Mouse (Mus musculus): Measurements from ENCODE around the gene Cyp27b1. TPM values are rescaled to one million over a fixed set of nuclear protein-coding genes. Genes with fewer than 3 reads are reported as not detected.
A peak's percentile ranks its signal among the peaks of the same experiment; 100 is the strongest.

Gene Cyp27b1
- polyA plus RNA-seq, 1 experiment: 0.63 TPM

GRCm38 (mm10) chr10:127083292-127083914 lies 35.4 kb downstream of the Cyp27b1 start:
- TF ChIP-seq CTCF (IDR thresholded peaks at IDR 0.05; ENCODE audit: borderline replicate concordance, extremely low read depth, insufficient read depth, insufficient read length) (no peak), POLR2A (IDR thresholded peaks at IDR 0.05; ENCODE audit: borderline replicate concordance, extremely low read depth, insufficient read depth, insufficient read length, poor library complexity, severe bottlenecking) (no peak)
- DNase-seq (ENCODE audit: low read depth): no peak

DNA sequence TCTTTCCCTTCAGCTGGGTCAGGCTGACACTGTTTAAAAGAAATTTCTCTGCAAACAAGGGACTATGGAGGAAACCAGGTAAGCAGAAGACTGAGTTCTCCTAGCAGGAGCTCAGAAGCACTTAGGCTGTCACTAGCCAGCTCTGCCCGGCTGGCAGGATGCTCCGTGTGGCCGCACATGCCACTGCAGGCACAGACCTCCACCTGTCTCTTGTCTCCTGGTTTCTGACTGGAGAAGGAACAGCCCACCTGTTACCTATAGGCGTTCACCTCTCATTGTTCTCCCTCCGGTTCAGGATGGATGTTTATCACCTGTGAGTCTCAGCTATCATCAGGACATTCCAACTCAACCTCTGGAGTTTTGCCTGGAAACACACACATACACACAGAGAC lies 35.9 kb downstream of the Cyp27b1 start:
- TF ChIP-seq CTCF (IDR thresholded peaks at IDR 0.05; ENCODE audit: borderline replicate concordance, extremely low read depth, insufficient read depth, insufficient read length) (no peak), POLR2A (IDR thresholded peaks at IDR 0.05; ENCODE audit: borderline replicate concordance, extremely low read depth, insufficient read depth, insufficient read length, poor library complexity, severe bottlenecking) (no peak)
- DNase-seq (ENCODE audit: low read depth): no peak

- TF ChIP-seq CTCF (IDR thresholded peaks at IDR 0.05; ENCODE audit: borderline replicate concordance, extremely low read depth, insufficient read depth, insufficient read length) (no peak), POLR2A (IDR thresholded peaks at IDR 0.05; ENCODE audit: borderline replicate concordance, extremely low read depth, insufficient read depth, insufficient read length, poor library complexity, severe bottlenecking) (no peak)
- DNase-seq (ENCODE audit: low read depth): no peak
Measured at GRCm38 (mm10) chr10:127085052-127085451, 37.0 kb downstream of the Cyp27b1 start.

GRCm38 (mm10) chr10:127085633-127086032 lies 37.6 kb downstream of the Cyp27b1 start:
- no peak for DNase-seq (ENCODE audit: low read depth)
- no peak for TF ChIP-seq POLR2A (IDR thresholded peaks at IDR 0.05; ENCODE audit: borderline replicate concordance, extremely low read depth, insufficient read depth, insufficient read length, poor library complexity, severe bottlenecking)
- TF ChIP-seq CTCF (IDR thresholded peaks at IDR 0.05; ENCODE audit: borderline replicate concordance, extremely low read depth, insufficient read depth, insufficient read length): peak; percentile 10; the same call in 1 of the 2 replicates

- TF ChIP-seq POLR2A (IDR thresholded peaks at IDR 0.05; ENCODE audit: borderline replicate concordance, extremely low read depth, insufficient read depth, insufficient read length, poor library complexity, severe bottlenecking): no peak
Measured at GRCm38 (mm10) chr10:127090560-127091411, 42.7 kb downstream of the Cyp27b1 start.

GRCm38 (mm10) chr10:127091507-127092396 lies 43.7 kb downstream of the Cyp27b1 start:
- TF ChIP-seq POLR2A (IDR thresholded peaks at IDR 0.05; ENCODE audit: borderline replicate concordance, extremely low read depth, insufficient read depth, insufficient read length, poor library complexity, severe bottlenecking) (no peak), CTCF (IDR thresholded peaks at IDR 0.05; ENCODE audit: borderline replicate concordance, extremely low read depth, insufficient read depth, insufficient read length) (0 out of 2 replicates have a peak, but pooled peaks have one; percentile 4)
- DNase-seq (ENCODE audit: low read depth): peak; percentile 45

More at GRCm38 (mm10) chr10:127090560-127091411, 42.7 kb downstream of the Cyp27b1 start:
- peak; percentile 73 for DNase-seq (ENCODE audit: low read depth)

- DNase-seq (ENCODE audit: low read depth): no peak
- TF ChIP-seq POLR2A (IDR thresholded peaks at IDR 0.05; ENCODE audit: borderline replicate concordance, extremely low read depth, insufficient read depth, insufficient read length, poor library complexity, severe bottlenecking): no peak
- no peak for TF ChIP-seq CTCF (IDR thresholded peaks at IDR 0.05; ENCODE audit: borderline replicate concordance, extremely low read depth, insufficient read depth, insufficient read length)
Measured at GRCm38 (mm10) chr10:127092742-127093141, 44.7 kb downstream of the Cyp27b1 start.

DNA sequence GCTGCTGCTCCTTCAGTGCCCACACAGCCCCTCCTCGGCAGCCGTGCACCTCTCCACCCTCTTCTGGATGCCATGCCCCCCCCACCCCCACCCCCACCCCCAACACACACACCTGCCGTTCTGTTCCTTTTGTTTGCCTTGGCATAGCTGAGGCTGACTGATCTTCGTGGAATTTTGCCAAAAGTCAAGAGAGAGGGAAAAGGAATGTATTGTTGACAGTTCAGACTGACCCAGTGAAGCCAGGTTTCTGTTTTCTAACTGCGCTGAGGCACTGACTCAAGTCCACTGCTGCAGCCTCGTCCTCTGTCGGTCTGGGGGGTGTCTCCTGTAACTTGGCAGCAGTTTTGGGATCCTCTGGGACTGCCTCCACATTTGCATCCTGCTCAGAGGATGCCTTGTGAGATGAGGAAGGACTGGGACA lies 46.3 kb downstream of the Cyp27b1 start:
- TF ChIP-seq CTCF (IDR thresholded peaks at IDR 0.05; ENCODE audit: borderline replicate concordance, extremely low read depth, insufficient read depth, insufficient read length) (no peak), POLR2A (IDR thresholded peaks at IDR 0.05; ENCODE audit: borderline replicate concordance, extremely low read depth, insufficient read depth, insufficient read length, poor library complexity, severe bottlenecking) (no peak)
- peak; percentile 48 for DNase-seq (ENCODE audit: low read depth)

DNA sequence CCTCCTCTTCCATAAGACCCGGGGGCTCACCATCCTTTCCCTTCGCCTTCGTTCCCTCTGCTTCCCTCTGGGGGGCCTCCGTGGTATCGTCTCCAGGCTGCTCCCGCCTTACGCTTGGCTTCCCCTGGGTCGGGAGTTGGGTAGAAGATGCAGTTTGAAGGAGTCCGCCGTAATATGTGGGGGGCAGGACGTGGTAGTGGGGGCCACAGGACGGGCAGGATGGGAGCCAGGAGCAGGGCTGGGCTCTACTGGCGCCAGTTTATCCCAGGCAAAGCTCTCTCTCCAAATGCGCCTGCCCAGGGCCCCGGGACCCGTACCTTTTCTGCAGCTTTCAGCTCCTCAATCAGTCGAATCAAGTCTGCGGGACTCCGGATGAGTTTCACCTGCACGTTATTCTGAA lies 50.5 kb downstream of the Cyp27b1 start:
- no peak for TF ChIP-seq CTCF (IDR thresholded peaks at IDR 0.05; ENCODE audit: borderline replicate concordance, extremely low read depth, insufficient read depth, insufficient read length)
- no peak for TF ChIP-seq POLR2A (IDR thresholded peaks at IDR 0.05; ENCODE audit: borderline replicate concordance, extremely low read depth, insufficient read depth, insufficient read length, poor library complexity, severe bottlenecking)
- no peak for DNase-seq (ENCODE audit: low read depth)

- no peak for DNase-seq (ENCODE audit: low read depth)
- TF ChIP-seq CTCF (IDR thresholded peaks at IDR 0.05; ENCODE audit: borderline replicate concordance, extremely low read depth, insufficient read depth, insufficient read length) (no peak), POLR2A (IDR thresholded peaks at IDR 0.05; ENCODE audit: borderline replicate concordance, extremely low read depth, insufficient read depth, insufficient read length, poor library complexity, severe bottlenecking) (no peak)
Measured at GRCm38 (mm10) chr10:127099191-127099590, 51.1 kb downstream of the Cyp27b1 start.

- TF ChIP-seq CTCF (IDR thresholded peaks at IDR 0.05; ENCODE audit: borderline replicate concordance, extremely low read depth, insufficient read depth, insufficient read length) (no peak), POLR2A (IDR thresholded peaks at IDR 0.05; ENCODE audit: borderline replicate concordance, extremely low read depth, insufficient read depth, insufficient read length, poor library complexity, severe bottlenecking) (no peak)
- no peak for DNase-seq (ENCODE audit: low read depth)
Measured at GRCm38 (mm10) chr10:127099868-127100267, 51.8 kb downstream of the Cyp27b1 start.

All from brain, embryonic 14.5 days (tissue).